Mouse (Mus musculus): Measurements from ENCODE around the gene Cadps. TPM values are rescaled to one million over a fixed set of nuclear protein-coding genes. Genes with fewer than 3 reads are reported as not detected.

The Cadps gene
- total and polyA plus RNA-seq, 2 experiments: under 0.01 TPM; not detected in 1

DNA sequence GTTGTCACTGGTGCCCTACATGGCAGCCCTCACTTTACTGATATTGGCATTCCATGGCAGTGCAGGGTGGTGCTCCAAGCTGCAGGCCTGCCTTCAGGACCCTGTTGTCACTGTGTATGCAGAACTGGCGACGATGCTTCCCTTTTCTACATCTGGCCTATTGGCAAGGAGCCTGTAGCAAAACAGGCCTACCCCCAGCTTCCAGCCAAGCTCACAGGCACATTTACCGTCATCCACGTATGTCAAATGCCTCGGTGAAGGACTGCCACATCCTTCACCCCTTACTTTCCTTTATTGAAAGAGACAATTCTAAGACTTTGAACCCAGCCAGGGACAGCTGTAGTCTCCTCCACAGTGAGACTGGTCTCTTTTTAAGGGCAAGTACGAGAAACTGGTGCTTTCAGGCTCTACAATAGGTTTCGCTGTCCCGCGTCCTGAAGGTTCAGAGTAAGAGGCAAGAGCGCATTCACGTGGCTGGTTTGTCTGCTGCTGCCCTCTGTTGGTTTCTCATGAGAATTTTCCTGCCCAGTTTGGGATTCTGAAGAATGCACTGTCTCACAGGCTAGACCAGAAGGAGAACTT lies 292.8 kb downstream of the Cadps start:
- 17% methylated on average over 11 of the region's 11 CpGs for WGBS
- H3K36me3 ChIP-seq (ENCODE audit: control insufficient read depth, insufficient read depth, low read length): no peaks in the 10 kb centered on the region

GRCm38 (mm10) chr14:12527296-12527695 lies 295.6 kb downstream of the Cadps start:
- H3K9ac ChIP-seq (ENCODE audit: low read depth, low read length): no peak overlapping the region
- H3K27me3 ChIP-seq (ENCODE audit: control insufficient read depth, insufficient read depth, low read length): no peaks in the 10 kb centered on the region; the same call in 1 of the 2 replicates
- H3K4me3 ChIP-seq (ENCODE audit: insufficient read depth, low read depth, low read length): no peak overlapping the region
- TF ChIP-seq CTCF (IDR thresholded peaks at IDR 0.05; ENCODE audit: low read depth, low read length) (no peak), POLR2A (IDR thresholded peaks at IDR 0.05; ENCODE audit: extremely low read depth, insufficient read depth, low read length) (no peak)
- no peak overlapping the region for H3K27ac ChIP-seq (replicated peaks; ENCODE audit: insufficient read depth, low read depth, low read length)
- no peaks in the 10 kb centered on the region for H3K4me1 ChIP-seq (ENCODE audit: control insufficient read depth, insufficient read depth, low read length)
- H3K36me3 ChIP-seq (ENCODE audit: control insufficient read depth, insufficient read depth, low read length): no peaks in the 10 kb centered on the region
- H3K79me2 ChIP-seq (ENCODE audit: control insufficient read depth, insufficient read depth, low read length): no peaks in the 10 kb centered on the region
- DNase-seq (ENCODE audit: extremely low read depth, low read depth, low spot score): no peak
- 68% methylated on average over 5 of the region's 5 CpGs for WGBS

More for the DNA sequence above, 292.8 kb downstream of the Cadps start:
- Histone ChIP-seq H3K27ac (replicated peaks; ENCODE audit: insufficient read depth, low read depth, low read length) (no peak overlapping the region), H3K27me3 (ENCODE audit: control insufficient read depth, insufficient read depth, low read length) (no peaks in the 10 kb centered on the region), H3K79me2 (ENCODE audit: control insufficient read depth, insufficient read depth, low read length) (no peaks in the 10 kb centered on the region), H3K4me1 (ENCODE audit: control insufficient read depth, insufficient read depth, low read length) (no peaks in the 10 kb centered on the region), H3K4me3 (ENCODE audit: insufficient read depth, low read depth, low read length) (no peak overlapping the region), H3K9ac (ENCODE audit: low read depth, low read length) (no peak overlapping the region)
- DNase-seq (ENCODE audit: extremely low read depth, low read depth, low spot score): peak; percentile 7
- TF ChIP-seq CTCF (IDR thresholded peaks at IDR 0.05; ENCODE audit: low read depth, low read length) (peak; percentile 40), POLR2A (IDR thresholded peaks at IDR 0.05; ENCODE audit: extremely low read depth, insufficient read depth, low read length) (no peak)

- DNase-seq (ENCODE audit: extremely low read depth, low read depth, low spot score): no peak
- Histone ChIP-seq H3K9ac (ENCODE audit: low read depth, low read length) (no peak overlapping the region), H3K4me3 (ENCODE audit: insufficient read depth, low read depth, low read length) (no peak overlapping the region), H3K79me2 (ENCODE audit: control insufficient read depth, insufficient read depth, low read length) (no peaks in the 10 kb centered on the region), H3K27ac (replicated peaks; ENCODE audit: insufficient read depth, low read depth, low read length) (no peak overlapping the region), H3K36me3 (ENCODE audit: control insufficient read depth, insufficient read depth, low read length) (no peaks in the 10 kb centered on the region), H3K4me1 (ENCODE audit: control insufficient read depth, insufficient read depth, low read length) (no peaks in the 10 kb centered on the region), H3K27me3 (ENCODE audit: control insufficient read depth, insufficient read depth, low read length) (no peaks in the 10 kb centered on the region)
- 83% methylated on average over 7 of the region's 7 CpGs for WGBS
- TF ChIP-seq POLR2A (IDR thresholded peaks at IDR 0.05; ENCODE audit: extremely low read depth, insufficient read depth, low read length) (no peak), CTCF (IDR thresholded peaks at IDR 0.05; ENCODE audit: low read depth, low read length) (no peak)
Observed at GRCm38 (mm10) chr14:12507018-12507417, 315.9 kb downstream of the Cadps start.

DNA sequence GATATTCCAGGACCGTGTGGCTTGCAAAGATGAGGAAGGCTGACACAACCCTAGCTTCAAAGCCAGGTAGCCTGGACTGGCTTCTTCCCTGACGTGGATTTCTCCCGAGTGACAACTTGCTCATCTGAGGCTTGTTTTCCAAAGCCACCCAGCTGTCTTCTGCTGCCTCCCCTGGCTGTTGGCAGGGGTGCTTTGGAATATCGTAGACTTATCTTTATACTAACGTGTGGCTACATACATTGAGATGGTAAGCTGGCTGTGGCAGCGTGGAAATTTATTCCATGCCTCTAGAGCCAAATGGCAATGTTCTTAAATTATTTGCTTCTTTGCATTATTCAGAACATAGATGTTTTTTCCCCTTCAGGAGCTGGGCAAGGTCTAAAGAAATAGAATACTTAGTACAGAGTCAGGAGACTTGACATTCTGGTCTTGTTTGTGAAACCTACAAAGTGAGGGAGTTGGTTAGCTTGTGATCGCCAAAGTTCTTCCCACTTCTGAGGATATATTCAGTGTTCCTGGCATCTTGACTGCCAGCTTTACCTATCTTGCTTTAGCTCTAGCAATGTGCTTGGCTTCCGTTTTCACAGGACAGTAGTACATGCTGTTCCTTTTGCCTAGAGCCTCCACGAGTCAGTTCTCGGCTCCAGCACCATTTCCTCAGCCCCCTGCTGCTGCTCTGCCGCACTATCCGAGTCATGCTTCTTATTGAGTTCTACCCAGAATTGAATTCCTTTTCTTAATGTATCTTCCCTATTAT lies 318.5 kb downstream of the Cadps start:
- TF ChIP-seq POLR2A (IDR thresholded peaks at IDR 0.05; ENCODE audit: extremely low read depth, insufficient read depth, low read length) (no peak), CTCF (IDR thresholded peaks at IDR 0.05; ENCODE audit: low read depth, low read length) (no peak)
- WGBS: 78% methylated on average over 12 of the region's 12 CpGs
- H3K4me3 ChIP-seq (ENCODE audit: insufficient read depth, low read depth, low read length): no peak overlapping the region
- no peaks in the 10 kb centered on the region for H3K4me1 ChIP-seq (ENCODE audit: control insufficient read depth, insufficient read depth, low read length)
- H3K79me2 ChIP-seq (ENCODE audit: control insufficient read depth, insufficient read depth, low read length): no peaks in the 10 kb centered on the region
- H3K9ac ChIP-seq (ENCODE audit: low read depth, low read length): no peak overlapping the region
- no peak for DNase-seq (ENCODE audit: extremely low read depth, low read depth, low spot score)
- no peaks in the 10 kb centered on the region for H3K36me3 ChIP-seq (ENCODE audit: control insufficient read depth, insufficient read depth, low read length)
- H3K27ac ChIP-seq (replicated peaks; ENCODE audit: insufficient read depth, low read depth, low read length): no peak overlapping the region
- no peaks in the 10 kb centered on the region for H3K27me3 ChIP-seq (ENCODE audit: control insufficient read depth, insufficient read depth, low read length)

DNA sequence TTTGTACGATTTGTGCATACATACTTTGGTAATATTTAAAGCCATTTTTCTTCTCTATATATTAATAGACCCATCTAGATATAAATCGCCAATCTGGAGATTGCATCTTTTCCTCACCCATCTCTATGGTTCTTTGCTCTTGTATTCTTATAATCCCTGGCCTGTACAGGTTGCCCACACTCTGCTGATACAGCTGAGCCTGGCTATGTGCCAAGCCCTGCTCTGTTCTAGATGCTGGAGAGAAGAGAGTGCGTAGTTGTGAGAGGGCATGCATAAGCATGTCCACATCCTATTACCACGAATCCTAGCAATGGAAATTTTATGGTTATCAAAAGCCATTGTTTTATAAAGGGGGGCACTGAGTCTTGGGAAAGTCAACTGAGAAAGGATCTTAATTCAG lies 360.7 kb downstream of the Cadps start:
- TF ChIP-seq CTCF (IDR thresholded peaks at IDR 0.05; ENCODE audit: low read depth, low read length) (no peak), POLR2A (IDR thresholded peaks at IDR 0.05; ENCODE audit: extremely low read depth, insufficient read depth, low read length) (no peak)
- Histone ChIP-seq H3K4me3 (ENCODE audit: insufficient read depth, low read depth, low read length) (no peak overlapping the region), H3K27ac (replicated peaks; ENCODE audit: insufficient read depth, low read depth, low read length) (no peak overlapping the region), H3K36me3 (ENCODE audit: control insufficient read depth, insufficient read depth, low read length) (no peaks in the 10 kb centered on the region), H3K27me3 (ENCODE audit: control insufficient read depth, insufficient read depth, low read length) (no peaks in the 10 kb centered on the region), H3K9ac (ENCODE audit: low read depth, low read length) (no peak overlapping the region), H3K4me1 (ENCODE audit: control insufficient read depth, insufficient read depth, low read length) (no peaks in the 10 kb centered on the region), H3K79me2 (ENCODE audit: control insufficient read depth, insufficient read depth, low read length) (no peaks in the 10 kb centered on the region)
- DNase-seq (ENCODE audit: extremely low read depth, low read depth, low spot score): no peak
- WGBS: 74% methylated on average over 4 of the region's 4 CpGs

GRCm38 (mm10) chr14:12459700-12460099 lies 363.2 kb downstream of the Cadps start:
- no peak overlapping the region for H3K27ac ChIP-seq (replicated peaks; ENCODE audit: insufficient read depth, low read depth, low read length)
- H3K4me3 ChIP-seq (ENCODE audit: insufficient read depth, low read depth, low read length): no peak overlapping the region
- TF ChIP-seq POLR2A (IDR thresholded peaks at IDR 0.05; ENCODE audit: extremely low read depth, insufficient read depth, low read length) (no peak), CTCF (IDR thresholded peaks at IDR 0.05; ENCODE audit: low read depth, low read length) (no peak)
- no peaks in the 10 kb centered on the region for H3K79me2 ChIP-seq (ENCODE audit: control insufficient read depth, insufficient read depth, low read length)
- no peaks in the 10 kb centered on the region for H3K27me3 ChIP-seq (ENCODE audit: control insufficient read depth, insufficient read depth, low read length)
- no peak for DNase-seq (ENCODE audit: extremely low read depth, low read depth, low spot score)
- H3K9ac ChIP-seq (ENCODE audit: low read depth, low read length): no peak overlapping the region
- WGBS: 54% methylated on average over 7 of the region's 7 CpGs
- H3K36me3 ChIP-seq (ENCODE audit: control insufficient read depth, insufficient read depth, low read length): no peaks in the 10 kb centered on the region
- H3K4me1 ChIP-seq (ENCODE audit: control insufficient read depth, insufficient read depth, low read length): no peaks in the 10 kb centered on the region
